Mouse (Mus musculus) heart, embryonic 13.5 days (tissue): ENCODE data around the gene Defa26. TPM values are rescaled to one million over a fixed set of nuclear protein-coding genes. Genes with fewer than 3 reads are reported as not detected.
"Not testable (repeated sequence)": the region's sequence is repeated elsewhere in the genome, so short reads cannot be mapped to it uniquely, and the experiment has no call there.

Source experiments
- ATAC-seq: fragments of 200-750 bp; cut with Nextera tagmentation; 2 replicates; pipeline ENCODE4 v1.8.0; 2017; ENCODE audit warnings: moderate TSS enrichment; ENCODE audit not compliant: insufficient number of reproducible peaks, low FRiP score, low TSS enrichment; ENCODE audit errors: extremely low read depth
- H3K27ac ChIP-seq: fragments of 300-500 bp; sonication (generic); replicated peaks from 2 replicates; pipeline ENCODE4 v1.5.1; 2015; ENCODE audit warnings: moderate library complexity, mild to moderate bottlenecking, inconsistent platforms
- H3K27me3 ChIP-seq: fragments of 300-500 bp; sonication (generic); replicated peaks from 2 replicates; pipeline ENCODE4 v1.6.1; 2015; ENCODE audit warnings: mild to moderate bottlenecking, inconsistent platforms
- H3K36me3 ChIP-seq: fragments of 300-500 bp; sonication (generic); 2 replicates; pipeline ENCODE4 v1.6.1; 2015; ENCODE audit warnings: mild to moderate bottlenecking, inconsistent platforms
- H3K4me1 ChIP-seq: fragments of 300-500 bp; sonication (generic); 2 replicates; pipeline ENCODE4 v1.6.1; 2015; ENCODE audit warnings: inconsistent platforms
- H3K4me2 ChIP-seq: fragments of 300-500 bp; sonication (generic); 2 replicates; pipeline ENCODE4 v1.6.1; 2015; ENCODE audit warnings: inconsistent platforms, mild to moderate bottlenecking, moderate library complexity
- H3K4me3 ChIP-seq: fragments of 300-500 bp; sonication (generic); 2 replicates; pipeline ENCODE4 v1.5.1; 2015; ENCODE audit warnings: moderate library complexity, mild to moderate bottlenecking, inconsistent platforms
- H3K9ac ChIP-seq: fragments of 300-500 bp; sonication (generic); 2 replicates; pipeline ENCODE4 v1.6.1; 2015; ENCODE audit warnings: inconsistent platforms, mild to moderate bottlenecking, moderate library complexity
- H3K9me3 ChIP-seq: fragments of 300-500 bp; sonication (generic); 2 replicates; pipeline ENCODE4 v1.6.1; 2016; ENCODE audit warnings: inconsistent platforms
- WGBS: fragments of 180-500 bp; shearing (Covaris S2); methylation state at CpG from one replicate; pipeline ENCODE4 v1.1.7; 2015; ENCODE audit warnings: mixed read lengths; 5-methylcytosine and 5-hydroxymethylcytosine counted together
- polyA plus RNA-seq: library from polyadenylated mRNA; unstranded; fragments of >200 nt; fragmentation: Nextera tagmentation; extraction: Ambion mirVana; gene quantifications from 2 replicates; pipeline ENCODE4 v1.2.1, GENCODE M21; 2015

Defa26 gene
- not detected in 2 replicates for polyA plus RNA-seq

GRCm38 (mm10) chr8:21617883-21618282 lies at the start of gene Defa26:
Gene Defa26 (plus strand): TSS chr8:21618183.
- H3K27ac ChIP-seq, H3K4me1 ChIP-seq, H3K36me3 ChIP-seq, H3K4me3 ChIP-seq, H3K9ac ChIP-seq, ATAC-seq, H3K27me3 ChIP-seq, H3K9me3 ChIP-seq, H3K4me2 ChIP-seq: not testable (repeated sequence)
- 88% methylated on average over 1 of the region's 1 CpGs for WGBS

- H3K9me3 ChIP-seq, H3K4me2 ChIP-seq, H3K4me3 ChIP-seq, H3K9ac ChIP-seq, ATAC-seq, H3K36me3 ChIP-seq, H3K27me3 ChIP-seq, H3K27ac ChIP-seq, H3K4me1 ChIP-seq: not testable (repeated sequence)
- WGBS, result no CpG with 5 or more reads among the region's 1 CpGs
Observed at GRCm38 (mm10) chr8:21582706-21583105, 35.3 kb upstream of the Defa26 start, which contains the start of gene Defa28. Gene Defa28 (plus strand): TSS chr8:21583006.

GRCm38 (mm10) chr8:21594408-21594807 lies 23.6 kb upstream of the Defa26 start, which contains the start of gene Gm7861:
Gene Gm7861 (minus strand): TSS chr8:21594508.
- H3K4me2 ChIP-seq, H3K27me3 ChIP-seq, H3K27ac ChIP-seq, H3K4me3 ChIP-seq, H3K4me1 ChIP-seq, H3K36me3 ChIP-seq, H3K9me3 ChIP-seq, ATAC-seq, H3K9ac ChIP-seq: not testable (repeated sequence)
- no CpG with 5 or more reads among the region's 1 CpGs for WGBS

- not testable (repeated sequence) for H3K4me2 ChIP-seq, H3K4me3 ChIP-seq, H3K9ac ChIP-seq, H3K36me3 ChIP-seq, H3K4me1 ChIP-seq, H3K27me3 ChIP-seq, H3K9me3 ChIP-seq, ATAC-seq, H3K27ac ChIP-seq
- WGBS, result 86% methylated on average over 1 of the region's 2 CpGs
Observed at GRCm38 (mm10) chr8:21655480-21655879, 37.5 kb downstream of the Defa26 start, which contains the start of gene Defa17. Gene Defa17 (plus strand): TSS chr8:21655780.

- H3K36me3 ChIP-seq, H3K4me3 ChIP-seq, H3K9me3 ChIP-seq, H3K9ac ChIP-seq, H3K4me2 ChIP-seq, ATAC-seq, H3K27me3 ChIP-seq, H3K27ac ChIP-seq, H3K4me1 ChIP-seq: not testable (repeated sequence)
- 80% methylated on average over 1 of the region's 1 CpGs for WGBS
Observed at GRCm38 (mm10) chr8:21665497-21665896, 47.5 kb downstream of the Defa26 start, which contains the start of gene Defa34. Gene Defa34 (plus strand): TSS chr8:21665797.

Other genes starting within 250 kb of the Defa26 start
- not detected in 2 replicates for gene Defa2, start 239.7 kb upstream of the Defa26 start, polyA plus RNA-seq
- not detected in 2 replicates for gene Defa33, start 226.4 kb upstream of the Defa26 start, polyA plus RNA-seq
- gene Defa36, start 190.8 kb upstream of the Defa26 start, polyA plus RNA-seq, result not detected in 2 replicates
- not detected in 2 replicates for gene Gm7849, start 161.6 kb upstream of the Defa26 start, polyA plus RNA-seq
- gene Defa20, start 108.9 kb upstream of the Defa26 start, polyA plus RNA-seq, result not detected in 2 replicates
- not detected in 2 replicates for gene Defa32, start 89.2 kb upstream of the Defa26 start, polyA plus RNA-seq
- not detected in 2 replicates for gene Defa37, start 52.8 kb upstream of the Defa26 start, polyA plus RNA-seq
- not detected in 2 replicates for gene Defa28, start 35.2 kb upstream of the Defa26 start, polyA plus RNA-seq
- not detected in 2 replicates for gene Gm7861, start 23.7 kb upstream of the Defa26 start, polyA plus RNA-seq
- not detected in 2 replicates for gene Defa17, start 37.6 kb downstream of the Defa26 start, polyA plus RNA-seq
- gene Defa34, start 47.6 kb downstream of the Defa26 start, polyA plus RNA-seq, result not detected in 2 replicates
- gene AY761184, start 85.5 kb downstream of the Defa26 start, polyA plus RNA-seq, result not detected in 2 replicates
- gene Defa24, start 116.3 kb downstream of the Defa26 start, polyA plus RNA-seq, result not detected in 2 replicates
- not detected in 2 replicates for gene Defb50, start 205.4 kb downstream of the Defa26 start, polyA plus RNA-seq
- not detected in 2 replicates for gene Defb2, start 221.7 kb downstream of the Defa26 start, polyA plus RNA-seq
- not detected in 2 replicates for gene Defb10, start 240.7 kb downstream of the Defa26 start, polyA plus RNA-seq